Mouse (Mus musculus): ENCODE results near the gene Wnt9a.
"Not testable (repeated sequence)": the region's sequence is repeated elsewhere in the genome, so short reads cannot be mapped to it uniquely, and the experiment has no call there.

Gene Wnt9a

GRCm38 (mm10) chr11:59335150-59335549 lies 28.4 kb downstream of the Wnt9a start:
- no peak for DNase-seq (ENCODE audit: low spot score in 2 of 2)

- no peak for DNase-seq (ENCODE audit: low spot score in 2 of 2)
Observed at GRCm38 (mm10) chr11:59335942-59336341, 29.2 kb downstream of the Wnt9a start.

- DNase-seq (ENCODE audit: low spot score in 2 of 2) = no peak
Observed at GRCm38 (mm10) chr11:59336381-59336780, 29.7 kb downstream of the Wnt9a start.

- no peak for DNase-seq (ENCODE audit: low spot score in 2 of 2)
Observed at GRCm38 (mm10) chr11:59337955-59338735, 31.4 kb downstream of the Wnt9a start.

- DNase-seq (ENCODE audit: low spot score in 2 of 2) = no peak
Observed at GRCm38 (mm10) chr11:59338736-59339120, 32.0 kb downstream of the Wnt9a start.

- DNase-seq (ENCODE audit: low spot score in 2 of 2) = no peak
Observed at GRCm38 (mm10) chr11:59342956-59343355, 36.2 kb downstream of the Wnt9a start.

GRCm38 (mm10) chr11:59346166-59346910 lies 39.6 kb downstream of the Wnt9a start:
- no peak for DNase-seq (ENCODE audit: low spot score in 2 of 2)

GRCm38 (mm10) chr11:59350326-59350725 lies 43.6 kb downstream of the Wnt9a start:
- DNase-seq (ENCODE audit: low spot score in 2 of 2) = no peak

- DNase-seq (ENCODE audit: low spot score in 2 of 2) = no peak
Observed at GRCm38 (mm10) chr11:59354793-59355192, 48.1 kb downstream of the Wnt9a start.

- DNase-seq (ENCODE audit: low spot score in 2 of 2) = no peak
Observed at GRCm38 (mm10) chr11:59356874-59357289, 50.2 kb downstream of the Wnt9a start.

- DNase-seq (ENCODE audit: low spot score in 2 of 2) = no peak
Observed at GRCm38 (mm10) chr11:59361291-59361690, 54.6 kb downstream of the Wnt9a start.

- no peak for DNase-seq (ENCODE audit: low spot score in 2 of 2)
Observed at GRCm38 (mm10) chr11:59364007-59364406, 57.3 kb downstream of the Wnt9a start.

- DNase-seq (ENCODE audit: low spot score in 2 of 2) = no peak
Observed at GRCm38 (mm10) chr11:59364417-59364816, 57.7 kb downstream of the Wnt9a start.

- DNase-seq (ENCODE audit: low spot score in 2 of 2) = no peak
Observed at GRCm38 (mm10) chr11:59366031-59366430, 59.3 kb downstream of the Wnt9a start.

- DNase-seq (ENCODE audit: low spot score in 2 of 2) = no peak
Observed at GRCm38 (mm10) chr11:59366633-59367032, 59.9 kb downstream of the Wnt9a start.

GRCm38 (mm10) chr11:59367955-59368354 lies 61.2 kb downstream of the Wnt9a start:
- not testable (repeated sequence) for DNase-seq (ENCODE audit: low spot score in 2 of 2)

GRCm38 (mm10) chr11:59369848-59370247 lies 63.1 kb downstream of the Wnt9a start:
- no peak for DNase-seq (ENCODE audit: low spot score in 2 of 2)

GRCm38 (mm10) chr11:59375475-59375874 lies 68.7 kb downstream of the Wnt9a start, which contains the start of gene Prss38:
TSS of gene Prss38 (minus strand) at chr11:59375657.
- DNase-seq (ENCODE audit: low spot score in 2 of 2) = no peak

GRCm38 (mm10) chr11:59377999-59378398 lies 71.3 kb downstream of the Wnt9a start:
- no peak for DNase-seq (ENCODE audit: low spot score in 2 of 2)

- DNase-seq (ENCODE audit: low spot score in 2 of 2) = no peak
Observed at GRCm38 (mm10) chr11:59379547-59379946, 72.8 kb downstream of the Wnt9a start.
